Mouse (Mus musculus): Measurements from ENCODE around the gene Gm13199. TPM values are rescaled to one million over a fixed set of nuclear protein-coding genes. Genes with fewer than 3 reads are reported as not detected.

Gene Gm13199
- 0.25 and 0.32 TPM in 2 replicates for polyA plus RNA-seq (2015; fragmentation: Nextera tagmentation; extraction: Ambion mirVana)

GRCm38 (mm10) chr2:5862834-5863233 lies at the start of gene Gm13199:
Gene Gm13199, minus strand, starts transcription at chr2:5862934.
- Histone ChIP-seq H3K4me2 (replicated peaks; ENCODE audit: low read depth) (no peak within 1 kb of the TSS), H3K4me1 (replicated peaks; ENCODE audit: control insufficient read depth, insufficient read depth) (no peaks in the 10 kb centered on the region), H3K27me3 (ENCODE audit: control insufficient read depth, insufficient read depth, low read length) (no peaks in the 10 kb centered on the region), H3K27ac (replicated peaks) (no peak within 1 kb of the TSS), H3K9ac (ENCODE audit: low read length) (no peak within 1 kb of the TSS), H3K36me3 (ENCODE audit: control insufficient read depth, insufficient read depth, low read length) (peaks cover 8% of the 10 kb centered on the region), H3K9me3 (ENCODE audit: control insufficient read depth, low read length) (no peaks in the 10 kb centered on the region), H3K4me3 (ENCODE audit: low read depth, low read length) (no peak within 1 kb of the TSS)
- DNase-seq (ENCODE audit: low spot score) = no peak
- no peak for ATAC-seq (ENCODE audit: low FRiP score, low TSS enrichment)
- TF ChIP-seq CTCF (IDR thresholded peaks at IDR 0.05; ENCODE audit: low read depth) (no peak), EP300 (optimal IDR thresholded peaks at IDR 0.05) (no peak)
- WGBS = 97% methylated on average over 3 of the region's 3 CpGs

GRCm38 (mm10) chr2:5911282-5911965 lies 48.7 kb upstream of the Gm13199 start:
- Histone ChIP-seq H3K4me2 (replicated peaks; ENCODE audit: low read depth) (no peak overlapping the region), H3K36me3 (ENCODE audit: control insufficient read depth, insufficient read depth, low read length) (no peaks in the 10 kb centered on the region), H3K4me1 (replicated peaks; ENCODE audit: control insufficient read depth, insufficient read depth) (no peaks in the 10 kb centered on the region), H3K4me3 (ENCODE audit: low read depth, low read length) (no peak overlapping the region), H3K27me3 (ENCODE audit: control insufficient read depth, insufficient read depth, low read length) (no peaks in the 10 kb centered on the region), H3K9me3 (ENCODE audit: control insufficient read depth, low read length) (no peaks in the 10 kb centered on the region), H3K9ac (ENCODE audit: low read length) (no peak overlapping the region), H3K27ac (replicated peaks) (no peak overlapping the region)
- TF ChIP-seq EP300 (optimal IDR thresholded peaks at IDR 0.05) = no peak
- no peak for TF ChIP-seq CTCF (IDR thresholded peaks at IDR 0.05; ENCODE audit: low read depth)
- 60% methylated on average over 16 of the region's 16 CpGs for WGBS
- no peak for DNase-seq (ENCODE audit: low spot score)
- ATAC-seq (ENCODE audit: low FRiP score, low TSS enrichment) = no peak

- no peak for TF ChIP-seq EP300 (optimal IDR thresholded peaks at IDR 0.05)
- peak; percentile 79 for TF ChIP-seq CTCF (IDR thresholded peaks at IDR 0.05; ENCODE audit: low read depth)
- Histone ChIP-seq H3K4me3 (ENCODE audit: low read depth, low read length) (no peak overlapping the region), H3K27me3 (ENCODE audit: control insufficient read depth, insufficient read depth, low read length) (no peaks in the 10 kb centered on the region), H3K4me2 (replicated peaks; ENCODE audit: low read depth) (no peak overlapping the region), H3K9ac (ENCODE audit: low read length) (no peak overlapping the region), H3K36me3 (ENCODE audit: control insufficient read depth, insufficient read depth, low read length) (no peaks in the 10 kb centered on the region), H3K27ac (replicated peaks) (no peak overlapping the region), H3K9me3 (ENCODE audit: control insufficient read depth, low read length) (no peaks in the 10 kb centered on the region), H3K4me1 (replicated peaks; ENCODE audit: control insufficient read depth, insufficient read depth) (no peaks in the 10 kb centered on the region)
- no peak for ATAC-seq (ENCODE audit: low FRiP score, low TSS enrichment)
- WGBS = 54% methylated on average over 3 of the region's 3 CpGs
- DNase-seq (ENCODE audit: low spot score) = peak; percentile 51
Measured at GRCm38 (mm10) chr2:5906625-5907024, 43.9 kb upstream of the Gm13199 start.

- TF ChIP-seq EP300 (optimal IDR thresholded peaks at IDR 0.05) = no peak
- no peak for TF ChIP-seq CTCF (IDR thresholded peaks at IDR 0.05; ENCODE audit: low read depth)
- no peak for ATAC-seq (ENCODE audit: low FRiP score, low TSS enrichment)
Measured at GRCm38 (mm10) chr2:5906092-5906491, 43.4 kb upstream of the Gm13199 start.

GRCm38 (mm10) chr2:5900145-5900544 lies 37.4 kb upstream of the Gm13199 start:
- Histone ChIP-seq H3K27me3 (ENCODE audit: control insufficient read depth, insufficient read depth, low read length) (no peaks in the 10 kb centered on the region), H3K4me2 (replicated peaks; ENCODE audit: low read depth) (no peak overlapping the region), H3K4me1 (replicated peaks; ENCODE audit: control insufficient read depth, insufficient read depth) (no peaks in the 10 kb centered on the region), H3K36me3 (ENCODE audit: control insufficient read depth, insufficient read depth, low read length) (no peaks in the 10 kb centered on the region), H3K4me3 (ENCODE audit: low read depth, low read length) (no peak overlapping the region), H3K9me3 (ENCODE audit: control insufficient read depth, low read length) (no peaks in the 10 kb centered on the region), H3K9ac (ENCODE audit: low read length) (no peak overlapping the region), H3K27ac (replicated peaks) (no peak overlapping the region)
- ATAC-seq (ENCODE audit: low FRiP score, low TSS enrichment) = no peak
- WGBS = 75% methylated on average over 5 of the region's 5 CpGs
- TF ChIP-seq CTCF (IDR thresholded peaks at IDR 0.05; ENCODE audit: low read depth) (peak; percentile 79), EP300 (optimal IDR thresholded peaks at IDR 0.05) (no peak)
- DNase-seq (ENCODE audit: low spot score) = peak; percentile 33

More at GRCm38 (mm10) chr2:5906092-5906491, 43.4 kb upstream of the Gm13199 start:
- no peaks in the 10 kb centered on the region for H3K9me3 ChIP-seq (ENCODE audit: control insufficient read depth, low read length)
- H3K4me1 ChIP-seq (replicated peaks; ENCODE audit: control insufficient read depth, insufficient read depth) = no peaks in the 10 kb centered on the region
- no peak overlapping the region for H3K27ac ChIP-seq (replicated peaks)
- no peak overlapping the region for H3K9ac ChIP-seq (ENCODE audit: low read length)
- no peaks in the 10 kb centered on the region for H3K36me3 ChIP-seq (ENCODE audit: control insufficient read depth, insufficient read depth, low read length)
- no peaks in the 10 kb centered on the region for H3K27me3 ChIP-seq (ENCODE audit: control insufficient read depth, insufficient read depth, low read length)
- no peak overlapping the region for H3K4me3 ChIP-seq (ENCODE audit: low read depth, low read length)
- H3K4me2 ChIP-seq (replicated peaks; ENCODE audit: low read depth) = no peak overlapping the region
- WGBS = 28% methylated on average over 5 of the region's 5 CpGs
- no peak for DNase-seq (ENCODE audit: low spot score)

- Histone ChIP-seq H3K9me3 (ENCODE audit: control insufficient read depth, low read length) (no peaks in the 10 kb centered on the region), H3K9ac (ENCODE audit: low read length) (peak within 1 kb of the TSS; percentile 95), H3K36me3 (ENCODE audit: control insufficient read depth, insufficient read depth, low read length) (no peaks in the 10 kb centered on the region), H3K4me3 (ENCODE audit: low read depth, low read length) (peak within 1 kb of the TSS; percentile 87), H3K4me2 (replicated peaks; ENCODE audit: low read depth) (peak within 1 kb of the TSS; percentile 84), H3K27me3 (ENCODE audit: control insufficient read depth, insufficient read depth, low read length) (no peaks in the 10 kb centered on the region), H3K27ac (replicated peaks) (peak within 1 kb of the TSS; percentile 93), H3K4me1 (replicated peaks; ENCODE audit: control insufficient read depth, insufficient read depth) (no peaks in the 10 kb centered on the region)
- peak; percentile 99 for ATAC-seq (ENCODE audit: low FRiP score, low TSS enrichment)
- peak; percentile 100 for DNase-seq (ENCODE audit: low spot score)
- TF ChIP-seq EP300 (optimal IDR thresholded peaks at IDR 0.05) (no peak), CTCF (IDR thresholded peaks at IDR 0.05; ENCODE audit: low read depth) (peak; percentile 30; the same call in 1 of the 2 replicates)
- under 1% methylated on average over 62 of the region's 62 CpGs for WGBS
Measured at GRCm38 (mm10) chr2:5894843-5895570, 32.3 kb upstream of the Gm13199 start, which contains the start of gene Sec61a2. Gene Sec61a2, minus strand, starts transcription at chr2:5895432.

Measured in stomach, postnatal 0 days (tissue).